Mouse (Mus musculus): ENCODE results near the gene Clec4f.
"Not testable (repeated sequence)": the region's sequence is repeated elsewhere in the genome, so short reads cannot be mapped to it uniquely, and the experiment has no call there.

The Clec4f gene

GRCm38 (mm10) chr6:83656087-83656486 lies at the start of gene Clec4f:
TSS of gene Clec4f (minus strand) at chr6:83656187.
- DNase-seq (ENCODE audit: low spot score), result no peak

DNA sequence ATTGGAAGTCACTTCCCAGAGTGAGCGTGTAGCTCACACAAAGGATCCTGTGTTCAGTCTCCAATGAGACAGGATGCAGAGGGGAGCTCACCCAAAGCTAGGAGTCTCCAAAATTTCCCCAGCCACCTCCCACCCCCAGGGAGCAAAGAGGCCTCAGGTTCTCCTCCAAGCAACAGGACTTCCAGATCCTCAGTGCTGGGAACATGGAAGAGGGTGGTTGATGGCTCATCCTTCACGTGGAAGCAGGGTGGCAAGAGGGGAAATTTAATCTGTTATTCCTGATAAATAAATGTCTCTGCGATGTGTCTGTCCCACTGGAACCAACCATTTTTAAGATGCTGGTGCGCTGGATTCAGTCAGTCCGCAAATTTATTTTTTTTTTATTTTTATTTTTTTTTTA lies 48.7 kb upstream of the Clec4f start:
- no peak for DNase-seq (ENCODE audit: low spot score)

- no peak for DNase-seq (ENCODE audit: low spot score)
These were observed 48.3 kb upstream of the Clec4f start for GRCm38 (mm10) chr6:83704294-83704693.

- no peak for DNase-seq (ENCODE audit: low spot score)
These were observed 47.7 kb upstream of the Clec4f start for GRCm38 (mm10) chr6:83703722-83704078.

- DNase-seq (ENCODE audit: low spot score), result no peak
These were observed 47.2 kb upstream of the Clec4f start for GRCm38 (mm10) chr6:83703000-83703721.

DNA sequence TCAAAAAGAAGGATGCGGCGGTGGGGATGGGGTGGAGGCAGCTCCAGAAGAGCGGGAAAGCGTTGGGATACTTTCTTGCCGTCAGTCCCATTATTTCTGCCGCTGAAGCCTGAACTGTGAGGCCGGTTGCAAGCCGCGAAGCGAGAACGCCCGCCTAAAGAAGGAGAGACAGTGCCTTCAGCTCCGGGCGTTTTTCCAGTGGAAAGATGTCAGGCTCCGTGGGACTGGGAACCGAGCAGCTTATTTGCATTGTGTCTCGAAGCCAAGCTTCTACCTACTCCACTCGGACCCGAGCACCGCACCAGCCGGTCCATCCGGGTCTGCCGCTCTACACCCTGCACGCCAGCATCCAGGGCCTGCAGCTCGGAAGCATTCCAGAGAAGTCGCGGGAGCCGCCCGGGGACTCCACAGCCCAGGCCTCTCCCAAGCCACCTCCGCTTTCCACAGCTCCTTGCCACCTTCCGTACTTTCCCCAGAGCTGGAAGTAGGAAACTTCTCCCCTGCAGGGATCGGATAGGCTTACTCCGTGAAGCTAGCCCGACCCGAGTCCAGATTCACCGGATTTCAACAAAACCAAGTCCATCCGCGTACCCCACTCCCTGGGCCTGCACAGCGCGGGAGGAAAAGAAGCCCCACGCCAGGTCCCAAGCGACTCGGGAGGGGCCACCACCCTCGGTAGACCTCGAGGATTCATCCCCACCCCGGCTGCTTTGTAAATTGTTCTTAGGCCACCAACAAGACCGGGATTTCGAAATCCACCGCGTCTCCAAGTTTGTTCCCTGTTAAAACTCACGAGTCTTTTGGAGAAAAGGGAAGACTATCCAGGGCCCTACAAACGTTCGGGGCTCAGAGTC lies 46.4 kb upstream of the Clec4f start:
- no peak for DNase-seq (ENCODE audit: low spot score)

DNA sequence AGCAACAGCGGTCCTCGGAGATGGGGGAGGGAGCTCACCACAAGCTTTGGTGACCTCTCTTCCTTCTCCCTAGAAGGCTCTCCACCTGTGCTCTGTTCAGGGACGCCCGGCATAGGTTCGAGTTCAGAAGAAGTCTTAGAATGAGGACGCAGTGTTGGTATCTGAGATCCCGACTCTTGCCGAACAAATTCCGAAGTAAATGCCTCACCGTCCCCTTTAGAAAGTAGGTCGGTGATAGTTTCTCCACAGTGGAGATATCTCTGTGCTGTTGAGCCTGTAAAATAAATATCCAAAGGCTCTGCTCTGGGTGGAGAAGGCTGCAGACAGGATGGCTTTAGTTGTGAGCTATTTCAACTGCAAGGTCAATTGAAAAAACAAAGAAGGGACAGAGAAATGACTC lies 45.0 kb upstream of the Clec4f start:
- DNase-seq (ENCODE audit: low spot score), result no peak

DNA sequence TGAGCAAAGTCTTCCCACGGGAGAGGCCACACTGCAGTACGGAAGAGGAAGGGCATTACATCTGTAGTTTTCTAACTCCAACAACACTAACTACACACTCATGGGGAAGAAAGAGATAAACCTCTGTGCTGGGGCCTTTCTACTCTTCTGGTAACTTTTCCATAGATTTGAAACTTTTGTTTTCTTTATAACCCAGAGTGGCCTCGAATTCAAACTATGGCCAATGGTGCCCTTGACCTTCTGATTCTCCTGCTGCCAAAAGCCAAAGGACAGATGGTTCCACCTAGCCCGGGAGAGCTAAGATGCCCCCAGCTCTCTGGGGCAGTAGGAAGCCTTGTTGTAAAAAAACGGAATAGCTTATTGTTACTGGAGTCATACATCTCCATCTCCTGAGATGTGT lies 44.0 kb upstream of the Clec4f start:
- no peak for DNase-seq (ENCODE audit: low spot score)

DNA sequence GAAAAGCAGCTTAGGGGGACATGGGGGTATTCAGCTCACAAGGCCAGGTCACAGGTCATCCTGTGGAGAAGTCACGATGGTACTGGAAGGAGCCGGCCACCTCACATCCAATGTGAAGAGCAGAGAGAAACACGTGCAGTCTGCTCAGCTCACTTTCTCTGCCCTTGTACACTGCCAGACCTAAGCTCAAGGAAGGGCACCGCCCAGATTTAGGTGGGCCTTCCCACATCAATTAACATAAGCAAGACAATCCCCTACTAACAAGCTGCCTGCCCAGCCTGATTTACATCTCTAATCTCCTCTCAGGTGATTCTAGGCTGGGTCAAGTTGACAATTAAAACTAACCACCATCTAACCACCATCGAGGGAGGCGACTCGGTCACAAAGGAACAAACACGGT lies 41.9 kb upstream of the Clec4f start:
- DNase-seq (ENCODE audit: low spot score), result no peak

DNA sequence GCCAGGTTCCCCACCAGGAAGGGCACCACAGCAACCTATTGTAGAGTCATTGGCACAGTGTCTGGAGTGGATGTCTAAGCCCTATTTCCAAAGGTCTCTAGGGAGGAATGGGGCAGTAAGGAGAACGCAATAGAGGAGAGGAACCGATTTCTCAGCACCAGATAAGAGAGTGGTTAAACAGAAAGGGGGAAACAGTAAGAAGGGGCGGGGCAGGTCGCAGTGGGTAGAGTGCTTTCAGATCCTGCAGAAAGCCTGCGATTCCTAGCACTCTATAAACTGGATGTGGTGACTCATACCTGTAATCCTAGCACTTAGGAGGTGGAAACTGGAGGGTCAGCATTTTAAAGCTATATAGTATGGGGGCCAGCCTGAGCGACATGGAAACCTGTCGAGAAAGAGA lies 40.7 kb upstream of the Clec4f start:
- DNase-seq (ENCODE audit: low spot score), result no peak

DNA sequence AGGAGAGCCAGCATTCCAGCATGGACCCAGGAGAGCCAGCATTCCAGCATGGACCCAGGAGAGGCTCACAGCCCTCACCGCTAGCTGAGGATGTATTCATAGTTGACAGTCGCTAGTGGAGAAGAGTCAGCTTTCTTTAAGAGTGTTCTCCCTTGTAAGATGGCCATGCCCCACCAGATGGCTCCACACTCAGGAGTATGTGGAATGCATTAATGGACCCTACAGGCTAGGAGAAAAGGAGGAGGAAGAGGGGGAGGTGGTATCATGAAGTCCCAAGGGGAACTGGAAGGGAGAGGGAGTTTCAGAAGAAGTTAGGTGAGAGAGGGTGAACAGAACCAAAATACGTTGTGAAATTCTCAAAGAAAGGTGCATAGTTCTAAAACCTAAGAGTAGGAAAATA lies 39.7 kb upstream of the Clec4f start:
- DNase-seq (ENCODE audit: low spot score), result no peak

GRCm38 (mm10) chr6:83693835-83694234 lies 37.8 kb upstream of the Clec4f start:
- DNase-seq (ENCODE audit: low spot score), result peak; percentile 28

DNA sequence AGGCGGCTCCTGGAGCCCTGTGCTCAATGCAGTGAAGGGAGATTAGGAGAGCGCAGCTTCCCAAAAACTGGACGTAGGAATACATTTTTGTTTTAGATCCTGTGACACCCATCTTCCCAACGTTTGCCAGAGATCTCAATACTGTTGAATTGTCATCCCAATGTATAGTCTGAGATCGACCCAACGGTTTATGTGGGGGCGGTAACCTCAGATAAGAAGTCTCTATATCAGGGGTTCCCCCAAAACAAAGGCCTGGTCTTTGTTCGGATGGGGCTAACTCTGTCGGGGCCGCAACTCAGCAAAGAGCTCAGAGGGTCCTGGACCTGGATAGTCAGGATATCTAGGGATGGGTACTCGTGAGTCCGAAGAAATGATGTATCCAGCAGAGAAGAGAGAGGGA lies 37.0 kb upstream of the Clec4f start:
- DNase-seq (ENCODE audit: low spot score), result no peak

DNA sequence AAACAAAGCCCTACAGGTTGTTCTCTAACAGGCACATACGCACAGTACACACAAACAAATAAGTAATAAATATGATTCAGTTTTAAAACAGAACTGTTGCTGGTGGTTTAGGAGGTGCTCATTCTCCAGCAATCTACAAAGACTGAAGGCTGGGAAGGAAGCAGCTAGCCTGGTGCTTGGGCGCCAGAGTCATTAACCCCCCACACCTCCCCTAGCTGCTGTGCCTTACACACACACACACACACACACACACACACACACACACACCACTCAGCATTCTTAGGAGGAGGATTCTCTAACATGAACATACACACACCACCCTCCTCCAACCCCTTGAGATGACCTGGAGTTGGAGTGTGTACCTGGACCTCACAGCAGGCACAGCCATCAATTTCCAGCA lies 34.9 kb upstream of the Clec4f start:
- no peak for DNase-seq (ENCODE audit: low spot score)

DNA sequence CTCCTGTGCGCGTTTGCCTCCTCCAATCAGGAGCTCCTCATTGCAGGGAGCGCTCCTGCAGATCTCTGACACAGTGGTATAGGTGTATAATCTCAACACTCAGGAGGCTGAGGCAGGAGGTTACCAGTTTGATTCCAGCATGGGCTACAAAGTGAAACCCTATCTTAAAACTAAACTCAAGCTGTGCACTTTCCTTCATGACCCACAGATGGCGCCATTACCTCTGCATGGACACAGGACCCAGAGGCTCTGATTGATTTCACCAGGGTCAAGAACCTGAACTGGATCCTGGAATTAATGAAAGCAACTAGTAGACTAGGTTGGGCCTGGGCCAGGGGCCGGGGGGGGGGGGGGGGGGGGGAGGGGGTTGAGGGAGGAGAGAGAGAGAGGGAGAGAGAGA lies 34.3 kb upstream of the Clec4f start:
- DNase-seq (ENCODE audit: low spot score), result peak; percentile 24

GRCm38 (mm10) chr6:83689374-83689773 lies 33.4 kb upstream of the Clec4f start:
- no peak for DNase-seq (ENCODE audit: low spot score)

DNA sequence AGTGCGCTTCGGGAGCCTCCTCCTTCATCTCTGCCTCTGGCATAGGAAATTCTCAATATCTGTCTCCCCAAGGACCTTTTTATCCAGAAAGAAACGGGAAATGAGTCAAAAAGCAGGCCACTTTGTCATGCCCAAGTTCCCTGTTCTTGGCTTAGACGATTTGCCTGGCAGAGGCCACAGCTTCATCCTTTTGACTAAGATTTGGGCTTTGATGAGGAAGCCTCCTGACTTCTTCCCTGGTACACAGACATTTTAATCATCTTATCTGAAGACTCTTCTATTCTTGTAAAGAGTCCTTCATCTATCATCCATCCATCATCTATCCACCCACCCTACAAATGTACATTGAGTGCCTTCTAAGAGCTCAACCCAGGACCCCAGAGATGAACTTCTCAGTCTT lies 21.8 kb upstream of the Clec4f start, which contains the start of gene Cd207:
Gene Cd207 (minus strand): TSS at position 101 of the 400 bp plus-strand sequence.
- DNase-seq (ENCODE audit: low spot score), result no peak

DNA sequence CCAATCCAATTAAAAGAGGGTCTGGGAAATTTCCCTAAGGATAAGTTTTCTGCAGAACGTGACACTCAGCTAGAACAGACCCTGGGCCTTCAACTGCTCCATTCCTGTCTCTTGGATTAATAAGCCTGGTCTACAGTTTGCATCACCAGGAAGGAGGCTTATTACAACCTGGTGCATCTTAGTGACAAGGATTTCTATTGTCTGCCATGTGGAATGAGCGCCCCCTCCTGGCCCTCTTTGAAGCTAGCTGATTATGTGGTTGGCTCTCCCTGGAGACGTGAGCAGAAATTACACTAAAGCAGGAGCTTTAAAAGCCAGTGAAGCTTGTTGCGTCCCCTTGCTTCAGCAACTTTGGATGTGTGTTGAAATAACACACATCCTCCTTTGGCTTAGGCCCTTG lies 17.4 kb upstream of the Clec4f start:
- peak; percentile 82 for DNase-seq (ENCODE audit: low spot score)

- DNase-seq (ENCODE audit: low spot score), result peak; percentile 3
These were observed 9.0 kb upstream of the Clec4f start for GRCm38 (mm10) chr6:83665009-83665408.

GRCm38 (mm10) chr6:83660821-83661220 lies 4.8 kb upstream of the Clec4f start:
- DNase-seq (ENCODE audit: low spot score), result no peak

DNA sequence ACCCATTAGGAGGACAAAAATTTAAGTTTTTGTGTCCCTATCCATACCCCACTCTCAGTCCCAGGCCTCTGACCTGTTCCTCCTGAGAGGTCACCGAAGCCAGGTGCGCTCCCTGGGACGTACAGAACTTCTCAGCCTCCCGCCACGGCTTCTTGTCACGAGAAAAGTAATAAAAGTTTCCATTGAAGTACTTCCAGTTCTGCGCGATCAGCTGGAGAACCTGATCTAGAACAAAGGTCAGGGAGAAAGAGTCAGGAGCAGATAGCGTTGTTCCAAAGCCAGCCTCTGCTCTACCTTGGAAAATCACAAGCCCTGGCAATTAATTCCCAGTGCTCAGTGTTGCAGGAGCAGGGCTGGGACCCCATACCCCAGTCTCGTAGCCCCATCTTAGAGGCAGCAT lies 9.3 kb downstream of the Clec4f start:
- DNase-seq (ENCODE audit: low spot score), result no peak

DNA sequence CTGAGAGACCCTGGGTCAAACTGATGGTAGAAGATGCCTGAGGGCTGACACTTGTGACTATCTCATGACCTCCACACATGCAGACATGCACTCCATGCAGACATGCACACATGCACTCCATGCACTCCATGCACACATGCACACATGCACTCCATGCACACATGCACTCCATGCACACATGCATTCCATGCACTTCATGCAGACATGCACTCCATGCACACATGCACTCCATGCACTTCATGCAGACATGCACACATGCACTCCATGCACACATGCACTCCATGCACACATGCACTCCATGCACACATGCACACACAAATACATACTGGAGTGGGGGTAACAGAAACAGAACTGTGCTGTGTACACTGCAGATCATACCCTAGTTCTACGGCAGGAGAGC lies 20.7 kb downstream of the Clec4f start:
- no peak for DNase-seq (ENCODE audit: low spot score)

DNA sequence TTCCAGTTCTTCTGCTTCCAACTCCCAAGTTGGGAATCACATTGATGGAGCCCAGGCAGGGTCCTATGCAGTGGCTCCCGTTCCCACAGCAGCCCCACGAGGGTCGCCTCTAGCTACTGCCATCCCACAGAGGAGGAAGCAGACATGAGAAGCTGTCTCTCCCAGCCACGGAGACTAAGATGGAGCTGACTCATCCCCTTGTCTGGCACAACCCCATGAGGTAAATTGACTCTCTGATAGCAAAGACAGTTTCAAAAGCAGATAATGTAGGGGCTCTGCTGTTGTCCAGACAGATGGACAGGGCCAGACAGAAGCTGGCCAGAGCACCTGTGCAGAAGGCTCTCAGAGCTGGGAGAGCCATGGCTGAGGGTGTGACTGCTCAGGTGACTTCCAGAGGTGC lies 21.4 kb downstream of the Clec4f start:
- not testable (repeated sequence) for DNase-seq (ENCODE audit: low spot score)

DNA sequence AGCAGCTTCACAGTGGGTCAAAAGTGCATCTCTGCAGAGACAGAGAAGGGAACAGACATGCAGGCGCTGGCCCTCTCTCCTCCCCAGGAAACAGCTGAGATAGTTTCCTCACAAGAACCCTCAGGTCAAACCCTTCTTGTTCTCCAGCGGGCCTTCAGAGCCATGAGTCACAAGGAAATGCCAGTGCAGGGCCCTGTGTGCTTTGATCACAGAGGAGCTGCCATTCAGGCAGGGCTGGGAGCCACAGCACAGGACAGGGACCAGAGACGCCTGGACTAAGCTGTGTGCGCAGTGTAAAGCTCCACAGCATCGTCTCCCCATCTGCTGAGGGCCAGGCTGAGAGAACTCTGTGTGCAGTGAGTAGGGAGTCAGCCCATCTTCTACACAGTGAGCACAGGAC lies 21.9 kb downstream of the Clec4f start:
- not testable (repeated sequence) for DNase-seq (ENCODE audit: low spot score)

Data from layer of hippocampus, adult 11-12 months (tissue).